Mouse (Mus musculus) neural tube, embryonic 11.5 days (tissue): ENCODE measurements around the gene Rab3il1. TPM values are rescaled to one million over a fixed set of nuclear protein-coding genes. Genes with fewer than 3 reads are reported as not detected.

Experiments used
- ATAC-seq: fragments of 200-750 bp; cut with Nextera tagmentation; 2 replicates; pipeline ENCODE4 v1.8.0; 2017; ENCODE audit warnings: moderate number of reproducible peaks, mild to moderate bottlenecking, moderate TSS enrichment, moderate library complexity; ENCODE audit not compliant: insufficient read depth, low FRiP score, low TSS enrichment
- DNase-seq: peaks from one replicate; pipeline ENCODE4 v3.0.0-alpha.2; 2015; ENCODE audit warnings: low spot score
- H3K27ac ChIP-seq: fragments of 300-500 bp; sonication (generic); 2 replicates; pipeline ENCODE4 v1.5.1; 2014; ENCODE audit warnings: low read depth, mild to moderate bottlenecking, low read length
- H3K27me3 ChIP-seq: fragments of 300-500 bp; sonication (generic); 2 replicates; pipeline ENCODE4 v1.6.1; 2014; ENCODE audit warnings: mild to moderate bottlenecking, low read length, mixed read lengths; ENCODE audit not compliant: control insufficient read depth, insufficient read depth
- H3K36me3 ChIP-seq: fragments of 300-500 bp; sonication (generic); 2 replicates; pipeline ENCODE4 v1.6.1; 2014; ENCODE audit warnings: mild to moderate bottlenecking, low read length, moderate library complexity, mixed read lengths; ENCODE audit not compliant: control insufficient read depth, insufficient read depth
- H3K4me1 ChIP-seq: fragments of 300-500 bp; sonication (generic); 2 replicates; pipeline ENCODE4 v1.6.1; 2014; ENCODE audit warnings: low read length, mixed read lengths; ENCODE audit not compliant: control insufficient read depth, insufficient read depth
- H3K4me2 ChIP-seq: fragments of 300-500 bp; sonication (generic); 2 replicates; pipeline ENCODE4 v1.6.1; 2014; ENCODE audit warnings: low read depth, mild to moderate bottlenecking, moderate library complexity
- H3K4me3 ChIP-seq: fragments of 300-500 bp; sonication (generic); 2 replicates; pipeline ENCODE4 v1.5.1; 2014; ENCODE audit warnings: low read depth, low read length
- H3K9ac ChIP-seq: fragments of 300-500 bp; sonication (generic); 2 replicates; pipeline ENCODE4 v1.6.1; 2014; ENCODE audit warnings: mild to moderate bottlenecking, low read length
- H3K9me3 ChIP-seq: fragments of 300-500 bp; sonication (generic); 2 replicates; pipeline ENCODE4 v1.6.1; 2016; ENCODE audit warnings: low read length; ENCODE audit not compliant: control insufficient read depth
- WGBS: fragments of 180-500 bp; shearing (Covaris S2); extraction: QIAGEN DNeasy Blood & Tissue Kit; methylation state at CpG from one replicate; pipeline ENCODE4 v1.1.7; 2014; 5-methylcytosine and 5-hydroxymethylcytosine counted together
- polyA plus RNA-seq: library from polyadenylated mRNA; unstranded; fragments of >200 nt; fragmentation: Nextera tagmentation; extraction: Ambion mirVana; gene quantifications from 2 replicates; pipeline ENCODE4 v1.2.1, GENCODE M21; 2014

Rab3il1 gene
- polyA plus RNA-seq, 1 experiment from 2014 or later = 43.0 TPM

DNA sequence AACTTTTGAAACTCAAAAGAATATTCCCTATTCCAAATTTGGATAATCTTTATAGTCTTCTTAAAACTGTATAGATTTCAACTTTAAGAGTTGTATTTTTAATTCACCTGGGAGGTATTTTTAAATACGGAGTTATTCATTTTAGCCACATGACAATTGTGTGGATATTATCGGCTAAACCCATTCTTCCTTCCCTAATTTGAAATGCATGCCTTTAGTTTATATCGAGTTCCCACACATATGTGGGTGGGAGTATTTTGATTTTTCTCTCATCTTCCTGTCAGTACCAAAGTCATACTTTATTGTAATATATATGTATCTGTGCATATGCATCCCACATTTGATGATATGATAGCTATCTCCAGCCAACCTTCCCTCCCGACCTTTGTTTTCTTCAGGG lies 21.2 kb upstream of the Rab3il1 start, which contains the start of gene Fth1:
Gene Fth1 (plus strand): TSS at position 341 of the 400 bp plus-strand sequence.
- Histone ChIP-seq H3K27me3 (no peaks in the 10 kb centered on the region), H3K27ac (no peak within 1 kb of the TSS), H3K9me3 (no peaks in the 10 kb centered on the region), H3K4me2 (no peak within 1 kb of the TSS), H3K4me3 (no peak within 1 kb of the TSS), H3K4me1 (peaks cover 7% of the 10 kb centered on the region), H3K9ac (no peak within 1 kb of the TSS), H3K36me3 (peaks cover 2% of the 10 kb centered on the region)
- no peak for ATAC-seq
- no peak for DNase-seq
- 90% methylated on average over 4 of the region's 4 CpGs for WGBS

DNA sequence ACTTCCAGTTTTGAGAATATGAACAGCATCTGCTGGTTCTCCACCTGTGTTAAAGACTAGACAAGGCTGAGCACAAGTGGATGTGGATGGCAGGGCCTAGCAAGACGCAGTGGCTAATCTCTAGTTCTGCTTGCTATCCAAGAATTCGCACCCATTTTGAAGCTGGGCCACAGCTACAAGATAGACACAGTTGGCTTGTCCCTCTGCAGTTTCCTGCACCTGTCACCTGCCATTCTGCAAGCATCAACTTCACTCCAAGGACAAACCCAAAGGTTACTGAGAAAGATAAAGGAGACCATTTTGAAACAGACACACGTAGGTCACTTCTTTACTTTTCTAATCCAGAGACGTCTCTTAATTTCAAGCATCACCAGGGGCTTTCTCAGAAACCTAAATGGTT lies 19.8 kb upstream of the Rab3il1 start:
- Histone ChIP-seq H3K4me1 (peaks cover 7% of the 10 kb centered on the region), H3K4me3 (no peak overlapping the region), H3K27me3 (no peaks in the 10 kb centered on the region), H3K9ac (peak overlapping the region; percentile 76), H3K27ac (no peak overlapping the region), H3K9me3 (no peaks in the 10 kb centered on the region), H3K36me3 (peaks cover 4% of the 10 kb centered on the region), H3K4me2 (peak overlapping the region; percentile 72)
- 63% methylated on average over 4 of the region's 4 CpGs for WGBS
- ATAC-seq (no peak), DNase-seq (no peak)

DNA sequence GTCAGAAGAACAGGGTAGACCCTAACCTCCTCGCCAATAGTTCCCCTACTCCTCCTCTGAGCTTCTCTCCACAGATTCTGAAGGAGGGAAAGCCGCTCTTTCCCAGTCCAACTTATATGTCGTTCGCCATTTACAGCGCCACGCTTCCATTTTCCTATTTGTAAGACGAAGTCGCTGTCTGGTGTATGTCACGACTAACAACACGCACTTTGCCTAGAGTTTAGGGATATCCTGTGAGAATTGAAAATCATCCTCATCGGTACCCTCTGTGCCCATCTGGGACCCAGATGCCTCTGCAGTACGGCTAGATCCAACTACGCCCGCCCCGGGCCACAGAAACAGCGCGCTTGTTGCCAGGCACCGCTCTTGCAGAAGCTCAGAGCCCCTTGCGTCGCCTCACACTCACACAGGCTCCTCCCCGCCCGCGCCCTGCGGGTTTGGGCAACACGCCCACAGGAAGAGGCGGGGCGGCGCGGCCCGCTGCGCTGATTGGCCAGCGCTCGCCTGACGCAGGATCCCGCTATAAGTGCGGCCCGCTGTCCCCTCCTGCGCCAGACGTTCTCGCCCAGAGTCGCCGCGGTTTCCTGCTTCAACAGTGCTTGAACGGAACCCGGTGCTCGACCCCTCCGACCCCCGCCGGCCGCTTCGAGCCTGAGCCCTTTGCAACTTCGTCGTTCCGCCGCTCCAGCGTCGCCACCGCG lies 19.2 kb upstream of the Rab3il1 start:
- WGBS = 1% methylated on average over 57 of the region's 59 CpGs
- peak; percentile 100 for ATAC-seq
- peak; percentile 99 for DNase-seq

DNA sequence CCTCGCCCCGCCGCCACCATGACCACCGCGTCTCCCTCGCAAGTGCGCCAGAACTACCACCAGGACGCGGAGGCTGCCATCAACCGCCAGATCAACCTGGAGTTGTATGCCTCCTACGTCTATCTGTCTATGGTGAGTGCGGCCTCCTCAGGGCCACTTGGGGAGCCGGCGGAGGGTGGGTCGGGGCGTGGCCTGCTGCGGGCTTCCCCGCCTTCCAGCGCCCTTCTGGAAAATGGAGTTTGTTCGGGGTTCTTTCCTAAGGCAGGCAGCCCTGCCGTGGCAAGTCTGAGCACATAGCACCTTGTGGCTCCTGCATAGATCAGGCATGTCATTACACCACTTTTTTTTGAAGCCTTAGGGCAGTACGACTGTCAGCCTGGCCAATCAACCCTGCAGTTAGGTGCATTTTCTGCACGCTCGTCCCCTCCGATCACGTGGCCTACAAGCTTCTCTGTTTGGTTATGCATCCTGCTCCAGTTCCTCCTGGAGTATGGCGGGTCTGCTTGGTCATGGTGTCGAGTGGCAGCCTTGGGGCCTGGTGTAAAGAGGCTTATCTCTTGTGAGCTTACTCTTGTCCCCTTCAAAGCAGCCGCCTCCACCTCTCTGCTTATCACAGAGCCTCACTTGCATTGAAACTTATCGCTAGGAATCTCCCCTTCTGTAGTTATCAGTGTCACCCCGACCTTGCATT lies 18.5 kb upstream of the Rab3il1 start:
- Histone ChIP-seq H3K9ac (peak overlapping the region; percentile 76), H3K4me2 (peak overlapping the region; percentile 72), H3K27me3 (no peaks in the 10 kb centered on the region), H3K4me1 (peaks cover 7% of the 10 kb centered on the region), H3K36me3 (peaks cover 4% of the 10 kb centered on the region), H3K27ac (peak overlapping the region; percentile 85), H3K4me3 (peak overlapping the region; percentile 82), H3K9me3 (no peaks in the 10 kb centered on the region)
- DNase-seq (peak; percentile 66), ATAC-seq (peak; percentile 76)
- WGBS = under 1% methylated on average over 31 of the region's 31 CpGs

More for the DNA sequence above, 19.2 kb upstream of the Rab3il1 start:
- peak overlapping the region; percentile 82 for H3K4me3 ChIP-seq
- H3K36me3 ChIP-seq = peaks cover 4% of the 10 kb centered on the region
- peak overlapping the region; percentile 85 for H3K27ac ChIP-seq
- peak overlapping the region; percentile 76 for H3K9ac ChIP-seq
- no peaks in the 10 kb centered on the region for H3K27me3 ChIP-seq
- H3K9me3 ChIP-seq = no peaks in the 10 kb centered on the region
- peak overlapping the region; percentile 72 for H3K4me2 ChIP-seq
- peaks cover 7% of the 10 kb centered on the region for H3K4me1 ChIP-seq

DNA sequence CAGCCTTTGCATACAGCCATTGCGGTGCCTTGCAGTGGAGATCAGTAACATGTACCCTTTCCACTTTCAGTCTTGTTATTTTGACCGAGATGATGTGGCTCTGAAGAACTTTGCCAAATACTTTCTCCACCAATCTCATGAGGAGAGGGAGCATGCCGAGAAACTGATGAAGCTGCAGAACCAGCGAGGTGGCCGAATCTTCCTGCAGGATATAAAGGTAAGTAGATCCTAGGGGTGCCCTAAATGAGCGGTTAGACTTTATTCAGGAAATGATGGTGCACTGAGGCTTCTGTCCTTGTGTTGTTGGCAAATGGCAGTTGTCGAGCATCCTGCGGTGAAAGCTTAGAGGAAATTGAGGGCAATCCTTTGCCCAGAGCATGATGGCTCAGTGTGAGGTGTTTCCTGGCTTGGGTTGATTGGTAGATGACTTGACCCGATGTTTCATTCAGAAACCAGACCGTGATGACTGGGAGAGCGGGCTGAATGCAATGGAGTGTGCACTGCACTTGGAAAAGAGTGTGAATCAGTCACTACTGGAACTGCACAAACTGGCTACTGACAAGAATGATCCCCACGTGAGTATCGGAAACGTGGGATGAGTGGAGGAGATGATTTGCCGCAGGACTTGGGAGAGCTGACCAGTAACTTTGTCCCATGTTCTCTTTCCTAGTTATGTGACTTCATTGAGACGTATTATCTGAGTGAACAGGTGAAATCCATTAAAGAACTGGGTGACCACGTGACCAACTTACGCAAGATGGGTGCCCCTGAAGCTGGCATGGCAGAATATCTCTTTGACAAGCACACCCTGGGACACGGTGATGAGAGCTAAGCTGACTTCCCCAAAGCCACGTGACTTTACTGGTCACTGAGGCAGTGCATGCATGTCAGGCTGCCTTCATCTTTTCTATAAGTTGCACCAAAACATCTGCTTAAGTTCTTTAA lies 17.1 kb upstream of the Rab3il1 start:
- H3K9ac ChIP-seq = no peak overlapping the region
- H3K4me2 ChIP-seq = no peak overlapping the region; the same call in 1 of the 2 replicates
- no peak overlapping the region for H3K27ac ChIP-seq
- 0 out of 2 replicates have a peak overlapping the region, but pooled peaks have one; percentile 82 for H3K4me3 ChIP-seq
- 94% methylated on average over 20 of the region's 20 CpGs for WGBS
- ATAC-seq (no peak), DNase-seq (no peak)
- H3K4me1 ChIP-seq = peaks cover 7% of the 10 kb centered on the region
- peaks cover 4% of the 10 kb centered on the region for H3K36me3 ChIP-seq
- H3K9me3 ChIP-seq = no peaks in the 10 kb centered on the region
- no peaks in the 10 kb centered on the region for H3K27me3 ChIP-seq

GRCm38 (mm10) chr19:9985190-9985899 lies 16.1 kb upstream of the Rab3il1 start:
- no peak overlapping the region for H3K27ac ChIP-seq
- H3K36me3 ChIP-seq = peaks cover 4% of the 10 kb centered on the region
- H3K4me3 ChIP-seq = no peak overlapping the region
- 96% methylated on average over 6 of the region's 6 CpGs for WGBS
- H3K27me3 ChIP-seq = no peaks in the 10 kb centered on the region
- ATAC-seq (no peak), DNase-seq (no peak)
- no peaks in the 10 kb centered on the region for H3K9me3 ChIP-seq
- no peak overlapping the region for H3K4me2 ChIP-seq
- H3K4me1 ChIP-seq = peaks cover 7% of the 10 kb centered on the region
- no peak overlapping the region for H3K9ac ChIP-seq

DNA sequence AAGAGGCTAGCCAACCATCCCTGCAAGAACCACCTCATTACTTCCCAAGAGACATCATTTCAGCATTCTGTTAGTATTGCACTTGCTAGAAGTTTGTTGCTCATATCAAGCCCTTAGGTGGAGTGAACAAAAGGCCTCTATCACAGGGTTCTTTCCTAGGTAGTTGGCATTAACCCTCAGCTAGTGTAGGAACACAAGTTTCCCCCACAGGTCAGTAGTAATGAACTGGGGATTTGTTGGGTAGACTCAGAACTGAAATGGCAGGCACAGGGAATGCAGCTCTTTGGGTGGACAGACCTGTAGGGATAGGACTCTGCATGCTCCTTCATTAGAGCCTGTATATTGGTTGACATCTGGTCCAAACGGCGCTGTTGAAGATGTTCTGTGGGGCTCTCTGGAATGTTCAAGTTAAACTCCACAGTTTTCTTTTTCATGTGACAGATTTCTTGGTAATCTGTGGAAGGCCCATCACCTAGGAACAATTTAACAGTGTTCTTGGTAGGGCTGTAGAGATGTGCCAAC lies 15.5 kb upstream of the Rab3il1 start:
- Histone ChIP-seq H3K27me3 (no peaks in the 10 kb centered on the region), H3K4me2 (no peak overlapping the region), H3K9ac (no peak overlapping the region), H3K27ac (no peak overlapping the region), H3K36me3 (peaks cover 4% of the 10 kb centered on the region), H3K4me1 (peaks cover 7% of the 10 kb centered on the region), H3K4me3 (no peak overlapping the region), H3K9me3 (no peaks in the 10 kb centered on the region)
- WGBS = 92% methylated on average over 2 of the region's 2 CpGs
- DNase-seq (no peak), ATAC-seq (no peak)

GRCm38 (mm10) chr19:9987192-9987591 lies 14.3 kb upstream of the Rab3il1 start:
- WGBS = 56% methylated on average over 6 of the region's 6 CpGs
- H3K9ac ChIP-seq = no peak overlapping the region

More at GRCm38 (mm10) chr19:9987192-9987591, 14.3 kb upstream of the Rab3il1 start:
- Histone ChIP-seq H3K36me3 (peaks cover 4% of the 10 kb centered on the region), H3K4me2 (no peak overlapping the region), H3K27me3 (no peaks in the 10 kb centered on the region), H3K4me3 (no peak overlapping the region), H3K9me3 (no peaks in the 10 kb centered on the region), H3K27ac (no peak overlapping the region), H3K4me1 (peaks cover 7% of the 10 kb centered on the region)
- DNase-seq = no peak
- no peak for ATAC-seq
